Mouse (Mus musculus) lung, postnatal 0 days (tissue): Measurements from ENCODE around the gene Metrn. TPM values are rescaled to one million over a fixed set of nuclear protein-coding genes. Genes with fewer than 3 reads are reported as not detected.

Experiments used
- ATAC-seq: fragments of 200-750 bp; cut with Nextera tagmentation; 2 replicates; pipeline ENCODE4 v1.8.0; 2017; ENCODE audit warnings: moderate library complexity
- DNase-seq: peaks from one replicate; pipeline ENCODE4 v3.0.0-alpha.2; 2016; ENCODE audit warnings: low spot score
- H3K27ac ChIP-seq: fragments of 300-500 bp; sonication (generic); 2 replicates; pipeline ENCODE4 v1.5.1; 2014; ENCODE audit warnings: antibody characterized with exemption, mild to moderate bottlenecking, low read length, mixed read lengths
- H3K27me3 ChIP-seq: fragments of 300-500 bp; sonication (generic); replicated peaks from 2 replicates; pipeline ENCODE4 v1.6.1; 2014; ENCODE audit warnings: low read length, mixed read lengths; ENCODE audit not compliant: insufficient read depth
- H3K36me3 ChIP-seq: fragments of 300-500 bp; sonication (generic); 2 replicates; pipeline ENCODE4 v1.6.1; 2014; ENCODE audit warnings: low read length, mixed read lengths; ENCODE audit not compliant: insufficient read depth
- H3K4me1 ChIP-seq: fragments of 300-500 bp; sonication (generic); 2 replicates; pipeline ENCODE4 v1.6.1; 2014; ENCODE audit warnings: antibody characterized with exemption, low read depth, low read length, mixed read lengths; ENCODE audit not compliant: insufficient read depth
- H3K4me2 ChIP-seq: fragments of 300-500 bp; sonication (generic); replicated peaks from 2 replicates; pipeline ENCODE4 v1.6.1; 2014; ENCODE audit warnings: low read depth, mild to moderate bottlenecking, low read length, moderate library complexity, mixed read lengths
- H3K4me3 ChIP-seq: fragments of 300-500 bp; sonication (generic); 2 replicates; pipeline ENCODE4 v1.5.1; 2014; ENCODE audit warnings: low read depth, low read length
- H3K9ac ChIP-seq: fragments of 300-500 bp; sonication (generic); replicated peaks from 2 replicates; pipeline ENCODE4 v1.6.1; 2014; ENCODE audit warnings: low read depth, mild to moderate bottlenecking
- H3K9me3 ChIP-seq: fragments of 300-500 bp; sonication (generic); 2 replicates; pipeline ENCODE4 v1.6.1; 2016; ENCODE audit warnings: low read length, mixed read lengths
- CTCF ChIP-seq: IDR thresholded peaks from 2 replicates; pipeline ENCODE4 v1.5.1; 2016; ENCODE audit warnings: antibody characterized with exemption, mild to moderate bottlenecking
- EP300 ChIP-seq: IDR thresholded peaks from 2 replicates; pipeline ENCODE4 v1.6.1; 2016; ENCODE audit warnings: antibody characterized with exemption, mild to moderate bottlenecking, control low read depth
- WGBS: fragments of 180-500 bp; shearing (Covaris S2); extraction: QIAGEN DNeasy Blood & Tissue Kit; methylation state at CpG from one replicate; pipeline ENCODE4 v1.1.7; 2014; 5-methylcytosine and 5-hydroxymethylcytosine counted together
- polyA plus RNA-seq: library from polyadenylated mRNA; unstranded; fragments of >200 nt; fragmentation: Nextera tagmentation; extraction: Ambion mirVana; gene quantifications from 2 replicates; pipeline ENCODE4 v1.2.1, GENCODE M21; 2015

The Metrn gene
- polyA plus RNA-seq, 1 experiment from 2014 or later = 19.1 TPM

- Histone ChIP-seq H3K27ac (no peak overlapping the region), H3K9me3 (no peaks in the 10 kb centered on the region), H3K4me1 (peaks cover 33% of the 10 kb centered on the region), H3K4me3 (peak overlapping the region; percentile 31; the same call in 1 of the 2 replicates), H3K9ac (no peak overlapping the region), H3K27me3 (no peaks in the 10 kb centered on the region), H3K36me3 (peaks cover 5% of the 10 kb centered on the region; the same call in 1 of the 2 replicates), H3K4me2 (peak overlapping the region; percentile 68)
- no peak for ATAC-seq
- TF ChIP-seq CTCF = no peak
- no peak for TF ChIP-seq EP300
- DNase-seq = no peak
- 26% methylated on average over 20 of the region's 23 CpGs for WGBS
Observed at GRCm38 (mm10) chr17:25836397-25837075, 39.6 kb upstream of the Metrn start.

- TF ChIP-seq CTCF (no peak), EP300 (no peak)
- ATAC-seq (no peak), DNase-seq (no peak)
- peaks cover 39% of the 10 kb centered on the region for H3K4me1 ChIP-seq
- H3K27me3 ChIP-seq = no peaks in the 10 kb centered on the region
- 84% methylated on average over 16 of the region's 16 CpGs for WGBS
- H3K4me2 ChIP-seq = no peak overlapping the region
- no peak overlapping the region for H3K4me3 ChIP-seq
- H3K9me3 ChIP-seq = no peaks in the 10 kb centered on the region
- H3K9ac ChIP-seq = no peak overlapping the region
- peaks cover 6% of the 10 kb centered on the region; the same call in 1 of the 2 replicates for H3K36me3 ChIP-seq
- H3K27ac ChIP-seq = no peak overlapping the region
Observed at GRCm38 (mm10) chr17:25835816-25836215, 38.9 kb upstream of the Metrn start.

DNA sequence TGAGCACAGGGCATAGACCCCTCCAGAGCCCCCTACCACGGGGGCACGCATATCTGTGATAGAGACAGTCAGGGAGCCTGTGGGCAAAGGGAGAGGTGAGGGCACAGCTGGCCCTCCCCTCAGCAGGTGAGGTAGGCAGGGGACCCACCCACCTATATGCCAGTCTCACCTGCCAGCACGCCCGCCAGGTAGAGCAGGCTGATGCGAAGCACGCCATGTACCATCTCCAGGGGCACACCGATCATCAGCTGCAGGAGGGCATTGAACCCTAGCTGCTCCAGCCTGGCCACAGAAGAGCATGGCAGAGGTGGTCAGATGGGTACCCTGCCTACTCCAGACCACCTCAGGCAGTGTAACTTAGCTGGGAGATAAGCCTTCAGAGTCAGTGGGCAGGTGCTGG, 38.4 kb upstream of the Metrn start:
- 94% methylated on average over 7 of the region's 7 CpGs for WGBS
- no peak for DNase-seq
- Histone ChIP-seq H3K4me2 (0 out of 2 replicates have a peak overlapping the region, but pooled peaks have one; percentile 84), H3K36me3 (peaks cover 6% of the 10 kb centered on the region; the same call in 1 of the 2 replicates), H3K27me3 (no peaks in the 10 kb centered on the region), H3K9me3 (no peaks in the 10 kb centered on the region), H3K4me1 (peaks cover 39% of the 10 kb centered on the region), H3K9ac (no peak overlapping the region), H3K4me3 (no peak overlapping the region), H3K27ac (no peak overlapping the region)
- no peak for ATAC-seq
- TF ChIP-seq EP300 (no peak), CTCF (no peak)

DNA sequence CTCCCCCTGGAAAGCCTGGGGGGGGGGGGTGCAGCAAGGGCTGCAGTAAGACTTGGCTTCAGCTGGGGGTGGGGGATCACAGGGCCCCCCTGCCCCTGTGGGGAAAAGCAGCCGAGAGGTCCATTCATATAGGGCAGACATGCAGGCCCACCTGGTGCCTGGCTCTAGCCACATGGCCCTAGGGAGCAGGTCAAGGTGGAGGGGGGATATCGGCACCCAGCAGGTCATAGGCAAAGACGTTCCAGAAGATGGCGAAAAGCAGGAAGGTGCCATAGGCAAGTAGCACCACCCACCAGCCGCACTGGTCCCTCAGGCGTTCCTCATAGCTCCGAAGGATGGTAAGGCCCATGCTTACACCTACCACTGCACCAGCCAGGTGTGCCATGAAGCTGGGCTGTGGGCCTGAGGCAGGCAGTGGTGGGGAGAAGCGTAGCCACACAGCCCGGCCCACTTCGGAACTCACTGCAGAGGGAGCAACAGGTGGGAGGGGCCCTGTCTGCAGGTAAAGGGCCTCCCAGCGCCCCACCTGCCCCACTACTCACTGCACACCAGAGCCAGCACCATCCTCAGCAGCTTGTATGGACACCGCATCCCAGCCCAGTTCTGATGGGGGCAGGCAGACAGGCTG, 37.8 kb upstream of the Metrn start:
- Histone ChIP-seq H3K9me3 (no peaks in the 10 kb centered on the region), H3K4me1 (peaks cover 39% of the 10 kb centered on the region), H3K4me3 (peak overlapping the region; percentile 55; the same call in 1 of the 2 replicates), H3K36me3 (0 out of 2 replicates have a peak, but pooled peaks cover 5% of the 10 kb centered on the region), H3K9ac (0 out of 2 replicates have a peak overlapping the region, but pooled peaks have one; percentile 13), H3K27me3 (no peaks in the 10 kb centered on the region), H3K27ac (peak overlapping the region; percentile 98; the same call in 1 of the 2 replicates), H3K4me2 (peak overlapping the region; percentile 84)
- DNase-seq (no peak), ATAC-seq (no peak)
- WGBS = 79% methylated on average over 12 of the region's 12 CpGs
- no peak for TF ChIP-seq CTCF
- no peak for TF ChIP-seq EP300

DNA sequence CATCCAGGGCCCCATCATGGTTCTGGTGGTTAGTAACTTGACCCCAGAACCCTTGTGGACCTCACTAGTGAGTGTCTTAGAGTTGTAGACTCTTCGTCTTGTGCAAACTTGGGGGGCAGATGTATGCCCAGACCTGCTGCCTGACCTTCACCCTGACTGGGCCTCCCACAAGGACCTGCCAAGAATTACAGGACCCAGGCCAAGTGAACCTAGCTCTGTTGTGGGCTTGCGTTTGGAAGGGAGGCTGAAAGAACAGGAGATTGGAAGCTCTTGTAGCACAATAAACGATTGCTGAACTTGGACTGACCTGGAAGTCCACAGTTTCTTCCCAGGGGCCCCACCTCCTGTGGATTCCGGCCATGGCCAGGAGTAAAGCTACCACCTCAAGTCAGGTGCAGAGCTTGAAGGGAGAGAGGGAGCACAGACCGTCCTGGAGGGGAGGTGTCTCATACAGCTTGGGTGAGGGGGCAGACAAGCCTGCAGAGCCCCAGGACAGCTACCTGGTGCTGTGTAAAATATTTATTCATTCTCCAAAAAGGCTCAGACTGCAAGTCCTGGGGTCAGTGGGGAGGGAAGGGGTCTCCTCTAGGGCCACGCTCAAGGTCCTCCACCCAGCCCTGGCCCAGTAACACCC, 37.1 kb upstream of the Metrn start:
- Histone ChIP-seq H3K27me3 (no peaks in the 10 kb centered on the region), H3K4me2 (peak overlapping the region; percentile 84), H3K36me3 (0 out of 2 replicates have a peak, but pooled peaks cover 5% of the 10 kb centered on the region), H3K27ac (peak overlapping the region; percentile 98), H3K9me3 (no peaks in the 10 kb centered on the region), H3K4me3 (peak overlapping the region; percentile 55), H3K9ac (peak overlapping the region; percentile 55; the same call in 1 of the 2 replicates), H3K4me1 (peaks cover 45% of the 10 kb centered on the region)
- ATAC-seq (no peak), DNase-seq (peak; percentile 31)
- TF ChIP-seq EP300 = no peak
- TF ChIP-seq CTCF = no peak
- 19% methylated on average over 5 of the region's 6 CpGs for WGBS

GRCm38 (mm10) chr17:25833291-25833663, 36.3 kb upstream of the Metrn start, which contains the start of gene Stub1:
Stub1 (minus strand) TSS chr17:25833404.
- Histone ChIP-seq H3K9me3 (no peaks in the 10 kb centered on the region), H3K36me3 (0 out of 2 replicates have a peak, but pooled peaks cover 5% of the 10 kb centered on the region), H3K4me1 (peaks cover 45% of the 10 kb centered on the region), H3K9ac (peak within 1 kb of the TSS; percentile 66), H3K27ac (peak within 1 kb of the TSS; percentile 98), H3K4me3 (peak within 1 kb of the TSS; percentile 55), H3K4me2 (peak within 1 kb of the TSS; percentile 84), H3K27me3 (no peaks in the 10 kb centered on the region)
- DNase-seq = peak; percentile 97
- TF ChIP-seq EP300 (no peak), CTCF (no peak)
- peak; percentile 79 for ATAC-seq
- WGBS = 4% methylated on average over 24 of the region's 24 CpGs
